Mouse (Mus musculus): ENCODE measurements around the gene Cenpa. TPM values are rescaled to one million over a fixed set of nuclear protein-coding genes. Genes with fewer than 3 reads are reported as not detected.

Cenpa gene
- polyA plus RNA-seq, 1 experiment = 3.5 TPM

DNA sequence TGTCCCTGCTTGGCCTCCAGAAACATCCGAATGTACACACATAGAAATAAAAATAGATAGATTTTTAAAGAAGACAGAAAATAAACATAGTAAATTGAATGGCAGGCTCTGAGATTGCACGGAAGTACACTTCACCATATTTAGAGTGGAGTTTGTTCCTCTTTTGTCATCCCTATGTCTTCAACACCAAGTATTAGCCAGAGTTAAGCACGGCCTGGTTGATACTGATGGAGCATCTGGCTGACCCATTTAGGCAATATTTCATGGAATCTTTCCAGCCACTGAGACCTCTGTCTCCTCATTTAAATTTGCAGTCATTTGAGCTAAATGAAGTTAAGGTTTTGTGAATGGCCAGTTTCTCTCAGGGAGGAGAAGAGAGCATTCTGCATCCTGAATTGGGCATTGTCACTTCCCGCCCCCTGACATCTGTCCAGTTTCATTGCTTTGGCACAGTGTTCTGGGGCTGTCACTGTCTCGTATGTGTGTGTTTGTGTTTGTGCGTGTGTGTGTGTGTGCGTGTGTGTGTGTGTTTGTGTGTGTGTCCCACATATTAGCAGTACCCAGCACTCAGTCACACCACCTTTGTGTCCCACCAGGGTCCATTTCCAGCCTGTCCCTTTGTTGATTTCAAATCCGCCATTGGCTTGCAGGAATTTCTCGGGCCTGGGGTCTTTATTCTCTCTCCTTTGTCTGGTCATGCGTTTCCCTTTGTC, 51.6 kb downstream of the Cenpa start:
- DNase-seq (ENCODE audit: extremely low spot score in 1 of 2, low spot score in 1 of 2) = peak in 1 of 2 experiments; percentile 53

DNA sequence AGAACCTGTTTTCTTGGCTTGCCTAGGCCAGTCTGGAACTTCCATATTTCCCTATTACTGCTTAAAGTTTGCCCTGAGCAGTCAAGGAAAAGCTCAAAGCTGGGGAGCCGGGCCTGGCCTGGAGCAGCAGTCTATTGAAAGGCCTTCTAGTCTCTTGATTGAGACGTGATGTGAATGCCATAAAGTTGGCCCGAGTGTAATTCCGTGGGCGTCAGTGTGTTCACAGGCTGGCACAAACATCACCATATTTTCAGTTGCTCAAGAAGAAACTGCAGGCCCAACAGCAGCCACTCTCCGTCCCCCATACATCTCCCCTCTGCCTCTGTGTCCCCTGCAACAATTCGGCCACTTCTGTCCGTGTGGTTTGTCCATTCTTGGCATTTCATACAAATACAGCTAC, 55.4 kb downstream of the Cenpa start:
- no peak for DNase-seq (ENCODE audit: extremely low spot score in 1 of 2, low spot score in 1 of 2)

Other genes starting within 250 kb of the Cenpa start
- gene Otof, start 204.8 kb upstream of the Cenpa start, polyA plus RNA-seq (2012; rRNA removed) = 12.0 and 12.6 TPM in 2 replicates
- gene 1700001C02Rik, start 200.7 kb upstream of the Cenpa start, polyA plus RNA-seq (2012; rRNA removed) = not detected in 2 replicates
- not detected in 2 replicates for gene Cib4, start 120.9 kb upstream of the Cenpa start, polyA plus RNA-seq (2012; rRNA removed)
- gene Kcnk3, start 78.6 kb upstream of the Cenpa start, polyA plus RNA-seq (2012; rRNA removed) = 18.0 and 23.1 TPM in 2 replicates
- 56.5 and 56.9 TPM in 2 replicates for gene Slc35f6, start 18.8 kb upstream of the Cenpa start, polyA plus RNA-seq (2012; rRNA removed)
- 39.6 and 40.3 TPM in 2 replicates for gene Dpysl5, start 44.8 kb downstream of the Cenpa start, polyA plus RNA-seq (2012; rRNA removed)
- 301 and 309 TPM in 2 replicates for gene Mapre3, start 147.9 kb downstream of the Cenpa start, polyA plus RNA-seq (2012; rRNA removed)
- 76.3 and 82.8 TPM in 2 replicates for gene Tmem214, start 201.2 kb downstream of the Cenpa start, polyA plus RNA-seq (2012; rRNA removed)
- 24.2 and 25.4 TPM in 2 replicates for gene Agbl5, start 221.9 kb downstream of the Cenpa start, polyA plus RNA-seq (2012; rRNA removed)
- gene Ost4, start 241.0 kb downstream of the Cenpa start, polyA plus RNA-seq (2012; rRNA removed) = 158 and 207 TPM in 2 replicates
- 4.2 and 4.7 TPM in 2 replicates for gene Emilin1, start 246.6 kb downstream of the Cenpa start, polyA plus RNA-seq (2012; rRNA removed)